Mouse (Mus musculus): ENCODE data around the gene Sdr42e1.

- TF ChIP-seq CTCF (IDR thresholded peaks at IDR 0.05; ENCODE audit: borderline replicate concordance, insufficient read depth, low read depth, low read length) (no peak), POLR2A (IDR thresholded peaks at IDR 0.05; ENCODE audit: borderline replicate concordance, insufficient read depth, low read length) (no peak)
These were observed 5.2 kb upstream of the Sdr42e1 start for GRCm38 (mm10) chr8:117678650-117679049.
